Mouse (Mus musculus): ENCODE measurements around the gene Snrnp70. TPM values are rescaled to one million over a fixed set of nuclear protein-coding genes. Genes with fewer than 3 reads are reported as not detected.

Snrnp70 gene
- 179 and 183 TPM in 2 replicates for polyA plus RNA-seq (2015; fragmentation: Nextera tagmentation; extraction: Ambion mirVana)

GRCm38 (mm10) chr7:45395578-45396336 lies at the start of gene Snrnp70:
TSS of gene Snrnp70 (minus strand) at chr7:45395742.
- Histone ChIP-seq H3K36me3 (peaks cover 16% of the 10 kb centered on the region), H3K27me3 (no peaks in the 10 kb centered on the region), H3K9ac (peak within 1 kb of the TSS; percentile 77), H3K27ac (replicated peaks) (peak within 1 kb of the TSS; percentile 96), H3K9me3 (no peaks in the 10 kb centered on the region), H3K4me3 (peak within 1 kb of the TSS; percentile 80), H3K4me1 (replicated peaks) (peaks cover 25% of the 10 kb centered on the region), H3K4me2 (peak within 1 kb of the TSS; percentile 80)
- WGBS: under 1% methylated on average over 60 of the region's 60 CpGs
- peak; percentile 97 for ATAC-seq (ENCODE audit: low FRiP score, low read depth)

GRCm38 (mm10) chr7:45443526-45444420 lies 48.2 kb upstream of the Snrnp70 start:
- Histone ChIP-seq H3K4me2 (no peak overlapping the region), H3K4me1 (replicated peaks) (no peaks in the 10 kb centered on the region), H3K4me3 (no peak overlapping the region), H3K27ac (replicated peaks) (no peak overlapping the region), H3K9ac (no peak overlapping the region), H3K36me3 (peaks cover 24% of the 10 kb centered on the region), H3K27me3 (no peaks in the 10 kb centered on the region), H3K9me3 (no peaks in the 10 kb centered on the region)
- ATAC-seq (ENCODE audit: low FRiP score, low read depth): no peak
- WGBS: 91% methylated on average over 22 of the region's 22 CpGs

DNA sequence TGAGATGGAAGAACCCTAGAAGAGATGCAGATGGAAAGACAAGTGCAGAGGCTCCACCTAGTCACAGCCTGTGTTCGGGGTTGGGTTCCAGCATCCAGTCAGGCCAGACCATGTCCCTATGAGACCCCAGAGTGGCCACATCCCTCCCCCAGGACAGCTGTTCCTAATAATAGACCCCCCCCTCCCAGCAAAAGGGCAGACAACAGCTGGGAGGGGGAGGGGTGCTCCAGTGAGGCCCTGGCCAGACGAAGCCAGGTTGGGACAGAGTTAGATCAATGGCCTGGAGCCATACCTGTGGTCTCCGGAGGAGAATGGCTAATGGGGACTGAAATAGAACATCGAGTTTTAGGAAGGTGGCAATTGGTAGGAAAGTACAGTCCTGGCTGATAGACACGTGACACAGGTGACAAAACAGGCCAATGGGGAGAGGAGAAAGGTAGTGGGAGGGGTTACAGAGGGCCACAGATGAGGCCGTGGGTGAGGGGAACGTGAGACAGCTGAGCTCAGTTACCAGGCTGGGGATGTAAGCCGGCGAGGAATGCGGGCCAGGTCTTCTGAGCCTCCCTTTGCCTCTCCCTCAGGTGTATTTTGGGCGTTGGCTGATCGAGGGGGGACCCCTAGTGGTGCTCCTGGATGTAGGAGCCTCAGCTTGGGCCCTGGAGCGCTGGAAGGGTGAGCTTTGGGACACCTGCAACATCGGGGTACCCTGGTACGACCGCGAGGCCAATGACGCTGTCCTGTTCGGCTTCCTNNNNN lies 42.2 kb upstream of the Snrnp70 start, which contains the start of gene Ruvbl2:
Gene Ruvbl2, minus strand, starts transcription at position 576 of the 756 bp plus-strand sequence.
- ATAC-seq (ENCODE audit: low FRiP score, low read depth): no peak
- Histone ChIP-seq H3K27ac (replicated peaks) (no peak within 1 kb of the TSS), H3K36me3 (peaks cover 8% of the 10 kb centered on the region; the same call in 1 of the 2 replicates), H3K27me3 (no peaks in the 10 kb centered on the region), H3K4me1 (replicated peaks) (peaks cover 40% of the 10 kb centered on the region), H3K4me2 (peak within 1 kb of the TSS; percentile 31), H3K9me3 (no peaks in the 10 kb centered on the region), H3K9ac (no peak within 1 kb of the TSS), H3K4me3 (no peak within 1 kb of the TSS)
- 31% methylated on average over 19 of the region's 19 CpGs for WGBS

DNA sequence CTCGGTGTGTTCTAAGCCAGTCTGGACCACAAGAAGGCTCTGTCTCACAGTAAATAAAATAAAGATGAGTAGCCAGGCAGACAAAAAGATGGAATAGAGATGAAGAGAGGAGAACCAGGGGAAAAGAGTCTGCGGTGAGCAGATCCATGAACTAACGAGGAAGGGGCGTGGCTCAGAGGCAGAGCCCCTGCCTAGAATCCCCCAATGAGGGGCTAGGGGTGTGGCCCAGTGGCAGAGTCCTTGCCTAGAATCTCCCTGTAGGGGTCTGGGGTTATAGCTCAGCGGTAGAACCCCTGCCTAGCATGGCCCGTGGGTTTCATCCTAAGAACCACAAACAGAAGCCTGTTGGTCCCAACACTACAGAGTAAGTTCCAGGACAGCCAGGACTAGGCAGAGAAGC lies 41.5 kb upstream of the Snrnp70 start:
- Histone ChIP-seq H3K4me2 (peak overlapping the region; percentile 26; the same call in 1 of the 2 replicates), H3K36me3 (peaks cover 8% of the 10 kb centered on the region; the same call in 1 of the 2 replicates), H3K9me3 (no peaks in the 10 kb centered on the region), H3K27me3 (no peaks in the 10 kb centered on the region), H3K9ac (no peak overlapping the region), H3K27ac (replicated peaks) (no peak overlapping the region), H3K4me1 (replicated peaks) (peaks cover 43% of the 10 kb centered on the region), H3K4me3 (no peak overlapping the region)
- WGBS: 34% methylated on average over 6 of the region's 6 CpGs
- no peak for ATAC-seq (ENCODE audit: low FRiP score, low read depth)

GRCm38 (mm10) chr7:45436444-45436843 lies 40.9 kb upstream of the Snrnp70 start:
- Histone ChIP-seq H3K4me2 (peak overlapping the region; percentile 77; the same call in 1 of the 2 replicates), H3K4me1 (replicated peaks) (peaks cover 43% of the 10 kb centered on the region), H3K27ac (replicated peaks) (no peak overlapping the region), H3K9me3 (no peaks in the 10 kb centered on the region), H3K9ac (no peak overlapping the region), H3K4me3 (no peak overlapping the region), H3K36me3 (peaks cover 8% of the 10 kb centered on the region; the same call in 1 of the 2 replicates), H3K27me3 (no peaks in the 10 kb centered on the region)
- WGBS: 94% methylated on average over 5 of the region's 5 CpGs
- no peak for ATAC-seq (ENCODE audit: low FRiP score, low read depth)

DNA sequence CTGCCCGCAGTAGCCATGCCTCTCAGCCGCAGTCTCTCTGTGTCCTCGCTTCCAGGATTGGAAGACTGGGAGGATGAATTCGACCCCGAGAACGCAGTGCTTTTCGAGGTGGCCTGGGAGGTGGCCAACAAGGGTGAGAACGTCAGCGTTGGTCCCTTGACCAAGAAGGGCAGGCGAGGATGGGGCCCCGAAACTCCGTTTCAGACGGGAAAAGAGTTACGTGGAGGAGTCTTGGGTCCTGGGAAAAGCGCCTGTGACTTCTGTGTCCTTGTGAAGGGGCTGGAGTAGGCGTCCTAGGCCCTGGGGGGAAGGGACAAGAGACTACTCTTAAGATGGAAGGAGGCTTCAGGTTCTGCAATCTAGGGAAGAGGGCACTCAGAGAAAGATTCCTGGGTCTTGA lies 39.5 kb upstream of the Snrnp70 start:
- peak overlapping the region; percentile 72 for H3K27ac ChIP-seq (replicated peaks)
- 3% methylated on average over 16 of the region's 16 CpGs for WGBS
- H3K9me3 ChIP-seq: no peaks in the 10 kb centered on the region
- peaks cover 4% of the 10 kb centered on the region; the same call in 1 of the 2 replicates for H3K36me3 ChIP-seq
- H3K9ac ChIP-seq: peak overlapping the region; percentile 64
- ATAC-seq (ENCODE audit: low FRiP score, low read depth): 0 out of 2 replicates have a peak, but pooled peaks have one; percentile 19
- peaks cover 43% of the 10 kb centered on the region for H3K4me1 ChIP-seq (replicated peaks)
- peak overlapping the region; percentile 85 for H3K4me3 ChIP-seq
- peak overlapping the region; percentile 77 for H3K4me2 ChIP-seq
- H3K27me3 ChIP-seq: no peaks in the 10 kb centered on the region

GRCm38 (mm10) chr7:45434203-45435015 lies 38.9 kb upstream of the Snrnp70 start, which contains the start of gene Gys1:
TSS of gene Gys1 (plus strand) at chr7:45434844.
- peaks cover 43% of the 10 kb centered on the region for H3K4me1 ChIP-seq (replicated peaks)
- peak; percentile 97 for ATAC-seq (ENCODE audit: low FRiP score, low read depth)
- under 1% methylated on average over 45 of the region's 45 CpGs for WGBS
- H3K9me3 ChIP-seq: no peaks in the 10 kb centered on the region
- no peaks in the 10 kb centered on the region; the same call in 1 of the 2 replicates for H3K36me3 ChIP-seq
- peak within 1 kb of the TSS; percentile 90 for H3K27ac ChIP-seq (replicated peaks)
- peak within 1 kb of the TSS; percentile 82 for H3K9ac ChIP-seq
- peak within 1 kb of the TSS; percentile 85 for H3K4me3 ChIP-seq
- no peaks in the 10 kb centered on the region for H3K27me3 ChIP-seq
- peak within 1 kb of the TSS; percentile 77 for H3K4me2 ChIP-seq

GRCm38 (mm10) chr7:45433835-45434202 lies 38.3 kb upstream of the Snrnp70 start:
- Histone ChIP-seq H3K36me3 (peaks cover 6% of the 10 kb centered on the region), H3K27me3 (no peaks in the 10 kb centered on the region), H3K27ac (replicated peaks) (peak overlapping the region; percentile 90), H3K9me3 (no peaks in the 10 kb centered on the region), H3K4me1 (replicated peaks) (peaks cover 43% of the 10 kb centered on the region), H3K9ac (peak overlapping the region; percentile 82), H3K4me2 (peak overlapping the region; percentile 77), H3K4me3 (peak overlapping the region; percentile 85)
- ATAC-seq (ENCODE audit: low FRiP score, low read depth): no peak
- WGBS: 1% methylated on average over 7 of the region's 7 CpGs

- H3K4me3 ChIP-seq: no peak overlapping the region
- ATAC-seq (ENCODE audit: low FRiP score, low read depth): no peak
- WGBS: 93% methylated on average over 8 of the region's 8 CpGs
- no peak overlapping the region for H3K9ac ChIP-seq
- no peaks in the 10 kb centered on the region for H3K4me1 ChIP-seq (replicated peaks)
- H3K36me3 ChIP-seq: peaks cover 62% of the 10 kb centered on the region
- H3K27me3 ChIP-seq: peaks cover under 1% of the 10 kb centered on the region; the same call in 1 of the 2 replicates
- no peak overlapping the region for H3K4me2 ChIP-seq
- H3K9me3 ChIP-seq: no peaks in the 10 kb centered on the region
- no peak overlapping the region for H3K27ac ChIP-seq (replicated peaks)
These were observed 31.0 kb upstream of the Snrnp70 start for GRCm38 (mm10) chr7:45426556-45426955.

DNA sequence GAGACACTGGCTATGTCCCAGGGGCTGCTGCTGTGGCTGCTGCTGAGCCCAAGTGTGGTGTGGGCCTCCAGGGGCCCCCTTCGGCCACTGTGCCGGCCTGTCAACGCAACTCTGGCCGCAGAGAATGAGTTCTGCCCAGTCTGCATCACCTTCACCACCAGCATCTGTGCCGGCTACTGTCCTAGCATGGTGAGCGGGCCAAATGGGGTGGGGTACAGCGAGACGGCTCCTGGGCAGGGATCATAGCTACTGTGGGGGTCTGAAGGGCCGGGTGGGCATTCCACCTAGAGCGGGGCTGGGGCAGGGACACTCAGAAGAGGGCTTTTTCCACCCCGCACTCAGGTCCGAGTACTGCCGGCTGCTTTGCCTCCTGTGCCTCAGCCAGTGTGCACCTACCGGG lies 25.7 kb upstream of the Snrnp70 start:
- H3K4me1 ChIP-seq (replicated peaks): no peaks in the 10 kb centered on the region
- WGBS: 88% methylated on average over 14 of the region's 14 CpGs
- peaks cover 42% of the 10 kb centered on the region for H3K36me3 ChIP-seq
- H3K27me3 ChIP-seq: peaks cover 54% of the 10 kb centered on the region
- no peak overlapping the region for H3K27ac ChIP-seq (replicated peaks)
- H3K9ac ChIP-seq: no peak overlapping the region
- H3K4me3 ChIP-seq: no peak overlapping the region
- no peaks in the 10 kb centered on the region for H3K9me3 ChIP-seq
- ATAC-seq (ENCODE audit: low FRiP score, low read depth): no peak
- no peak overlapping the region for H3K4me2 ChIP-seq

DNA sequence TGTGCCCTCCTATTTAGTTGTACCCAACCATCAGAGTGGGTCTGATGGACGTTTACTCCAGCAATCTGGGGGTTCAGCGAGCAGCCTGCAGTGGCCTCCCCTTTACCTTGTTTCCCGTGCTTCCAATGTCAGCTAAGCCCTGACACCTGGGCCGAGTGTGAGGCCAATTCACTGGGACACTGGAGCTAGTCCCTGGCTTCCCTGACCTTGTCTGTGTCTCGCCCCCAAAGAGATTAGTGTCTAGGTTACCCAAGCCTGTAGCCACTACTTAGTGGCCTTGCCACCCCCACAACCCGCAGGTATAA lies 25.0 kb upstream of the Snrnp70 start, which contains the start of gene Lhb:
Gene Lhb, plus strand, starts transcription at position 206 of the 305 bp plus-strand sequence.
- peaks cover 61% of the 10 kb centered on the region for H3K27me3 ChIP-seq
- 65% methylated on average over 6 of the region's 6 CpGs for WGBS
- H3K27ac ChIP-seq (replicated peaks): no peak within 1 kb of the TSS
- H3K4me1 ChIP-seq (replicated peaks): peaks cover 1% of the 10 kb centered on the region; the same call in 1 of the 2 replicates
- H3K4me3 ChIP-seq: no peak within 1 kb of the TSS
- H3K4me2 ChIP-seq: no peak within 1 kb of the TSS
- no peak within 1 kb of the TSS for H3K9ac ChIP-seq
- ATAC-seq (ENCODE audit: low FRiP score, low read depth): no peak
- H3K36me3 ChIP-seq: peaks cover 42% of the 10 kb centered on the region
- no peaks in the 10 kb centered on the region for H3K9me3 ChIP-seq

Data from hindbrain, embryonic 15.5 days (tissue).